Mouse (Mus musculus) limb, embryonic 13.5 days (tissue): Measurements from ENCODE around the gene Atg4a-ps. TPM values are rescaled to one million over a fixed set of nuclear protein-coding genes. Genes with fewer than 3 reads are reported as not detected.

ENCODE experiments used
- ATAC-seq: fragments of 200-750 bp; cut with Nextera tagmentation; 2 replicates; pipeline ENCODE4 v1.8.0; 2017; ENCODE audit warnings: low read depth, moderate number of reproducible peaks, moderate TSS enrichment; ENCODE audit not compliant: low FRiP score
- H3K27ac ChIP-seq: fragments of 300-500 bp; sonication (generic); 2 replicates; pipeline ENCODE4 v1.5.1; 2015; ENCODE audit warnings: inconsistent platforms, mild to moderate bottlenecking, moderate library complexity
- H3K27me3 ChIP-seq: fragments of 300-500 bp; sonication (generic); 2 replicates; pipeline ENCODE4 v1.6.1; 2015; ENCODE audit warnings: mild to moderate bottlenecking, inconsistent platforms
- H3K36me3 ChIP-seq: fragments of 300-500 bp; sonication (generic); 2 replicates; pipeline ENCODE4 v1.6.1; 2015; ENCODE audit warnings: inconsistent platforms, mild to moderate bottlenecking, moderate library complexity
- H3K4me1 ChIP-seq: fragments of 300-500 bp; sonication (generic); 2 replicates; pipeline ENCODE4 v1.6.1; 2015; ENCODE audit warnings: inconsistent platforms
- H3K4me2 ChIP-seq: fragments of 300-500 bp; sonication (generic); replicated peaks from 2 replicates; pipeline ENCODE4 v1.6.1; 2015; ENCODE audit warnings: inconsistent platforms, mild to moderate bottlenecking, moderate library complexity
- H3K4me3 ChIP-seq: fragments of 300-500 bp; sonication (generic); 2 replicates; pipeline ENCODE4 v1.5.1; 2015; ENCODE audit warnings: moderate library complexity, mild to moderate bottlenecking, inconsistent platforms
- H3K9ac ChIP-seq: fragments of 300-500 bp; sonication (generic); 2 replicates; pipeline ENCODE4 v1.6.1; 2015; ENCODE audit warnings: mild to moderate bottlenecking, inconsistent platforms
- H3K9me3 ChIP-seq: fragments of 300-500 bp; sonication (generic); 2 replicates; pipeline ENCODE4 v1.6.1; 2016; ENCODE audit warnings: inconsistent platforms
- WGBS: fragments of 180-500 bp; shearing (Covaris S2); methylation state at CpG from one replicate; pipeline ENCODE4 v1.1.7; 2015; 5-methylcytosine and 5-hydroxymethylcytosine counted together
- microRNA-seq: library from miRNA; unstranded; fragments of <30 nt; microRNA quantifications from one replicate; pipeline ENCODE4, GENCODE M21; 2016
- polyA plus RNA-seq: library from polyadenylated mRNA; unstranded; fragments of >200 nt; fragmentation: Nextera tagmentation; extraction: Ambion mirVana; gene quantifications from 2 replicates; pipeline ENCODE4 v1.2.1, GENCODE M21; 2015

Gene Atg4a-ps
- polyA plus RNA-seq, 1 experiment from 2014 or later = 0.08 TPM

- WGBS = 51% methylated on average over 7 of the region's 7 CpGs
Measured at GRCm38 (mm10) chr3:103601011-103601410, 44.9 kb downstream of the Atg4a-ps start.

DNA sequence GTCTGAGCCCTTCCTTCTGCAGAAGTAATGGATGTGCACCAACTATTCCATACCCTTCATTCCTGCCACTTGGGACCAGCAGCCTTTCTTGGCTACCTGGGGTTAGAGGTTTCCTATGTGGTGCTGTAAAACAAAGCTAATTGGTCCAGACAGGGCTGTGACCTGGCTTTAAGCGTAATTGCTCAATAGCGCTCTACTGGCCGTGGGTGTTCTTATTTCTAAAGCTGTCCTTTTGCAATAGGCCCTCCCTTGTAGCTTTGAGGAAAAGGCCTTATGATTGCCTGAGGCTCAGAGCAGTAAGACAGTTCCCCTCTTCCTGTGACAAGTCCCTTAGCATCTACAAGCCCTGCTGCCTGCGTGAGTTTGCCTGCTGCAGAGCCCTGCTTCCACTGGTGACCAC lies 48.3 kb downstream of the Atg4a-ps start:
- no peaks in the 10 kb centered on the region for H3K27me3 ChIP-seq
- no peaks in the 10 kb centered on the region for H3K9me3 ChIP-seq
- H3K27ac ChIP-seq = no peak overlapping the region
- no peaks in the 10 kb centered on the region for H3K36me3 ChIP-seq
- H3K4me3 ChIP-seq = no peak overlapping the region
- H3K4me1 ChIP-seq = peaks cover 13% of the 10 kb centered on the region; the same call in 1 of the 2 replicates
- no peak overlapping the region for H3K9ac ChIP-seq
- ATAC-seq = no peak
- WGBS = 50% methylated on average over 4 of the region's 4 CpGs
- H3K4me2 ChIP-seq = no peak overlapping the region

More at GRCm38 (mm10) chr3:103601011-103601410, 44.9 kb downstream of the Atg4a-ps start:
- Histone ChIP-seq H3K9ac (no peak overlapping the region), H3K27ac (no peak overlapping the region), H3K4me1 (peaks cover 13% of the 10 kb centered on the region; the same call in 1 of the 2 replicates), H3K4me3 (no peak overlapping the region), H3K4me2 (no peak overlapping the region), H3K9me3 (no peaks in the 10 kb centered on the region), H3K36me3 (no peaks in the 10 kb centered on the region), H3K27me3 (no peaks in the 10 kb centered on the region)
- ATAC-seq = no peak

GRCm38 (mm10) chr3:103595271-103595810 lies 50.5 kb downstream of the Atg4a-ps start:
- Histone ChIP-seq H3K27me3 (no peaks in the 10 kb centered on the region), H3K9ac (no peak overlapping the region), H3K27ac (no peak overlapping the region), H3K4me1 (no peaks in the 10 kb centered on the region), H3K36me3 (no peaks in the 10 kb centered on the region), H3K4me3 (no peak overlapping the region), H3K4me2 (no peak overlapping the region), H3K9me3 (no peaks in the 10 kb centered on the region)
- ATAC-seq = no peak
- WGBS = 88% methylated on average over 7 of the region's 7 CpGs

Small RNA genes within 50 kb of the gene (microRNA-seq; reads per million reads assigned to microRNA genes)
- not detected for gene Gm25325

Other genes starting within 250 kb of the Atg4a-ps start
- gene Syt6, start 70.8 kb downstream of the Atg4a-ps start, polyA plus RNA-seq = 0.45 and 0.51 TPM in 2 replicates
- gene Olfml3, start 91.9 kb upstream of the Atg4a-ps start, polyA plus RNA-seq = 60.8 and 61.0 TPM in 2 replicates
- not detected in 2 replicates for gene Gm10964, start 93.3 kb upstream of the Atg4a-ps start, polyA plus RNA-seq
- gene Hipk1, start 145.5 kb upstream of the Atg4a-ps start, polyA plus RNA-seq = 11.0 TPM in 2 replicates
- 33.3 and 34.9 TPM in 2 replicates for gene Dclre1b, start 163.4 kb upstream of the Atg4a-ps start, polyA plus RNA-seq
- 23.2 TPM in 2 replicates for gene Ap4b1, start 163.5 kb upstream of the Atg4a-ps start, polyA plus RNA-seq
- gene Gm43064, start 163.5 kb upstream of the Atg4a-ps start, polyA plus RNA-seq = 0.34 TPM in 1 of 2 replicates, not detected in the other
- 0.23 and 0.41 TPM in 2 replicates for gene Bcl2l15, start 186.5 kb upstream of the Atg4a-ps start, polyA plus RNA-seq
- gene Ptpn22, start 213.7 kb upstream of the Atg4a-ps start, polyA plus RNA-seq = 0.34 and 0.64 TPM in 2 replicates